9 mouse cellular contexts compared by ENCODE assay signal in genomic region chr11:35121611-35121959, GRCm38 (mm10). TPM values are rescaled to one million over a fixed set of nuclear protein-coding genes. Genes with fewer than 3 reads are reported as not detected.
A peak's percentile ranks its signal among the peaks of the same experiment; 100 is the strongest.
DNase-seq lines count a peak whose midpoint lies in the region; ATAC-seq and TF ChIP-seq lines count a peak whose summit lies in the region.
"Had no signal": no experiment of that assay in that cellular context is flagged by ENCODE, and none has a peak within 500 bp of the region (broad histone marks: within the 10 kb centered on the region; RNA-seq: fewer than 3 reads in every experiment).

No protein-coding gene starts in this region.

- H3K27ac ChIP-seq in heart, embryonic 11.5 days (ENCODE audit: low read depth, low read length): peak overlapping the region; percentile 62; the same call in 1 of the 2 replicates
- peak overlapping the region; percentile 73; the same call in 1 of the 2 replicates for H3K27ac ChIP-seq in embryonic facial prominence, embryonic 11.5 days (replicated peaks; ENCODE audit: low read depth, low read length)
- no peak overlapping the region for H3K27ac ChIP-seq in intestine, embryonic 16.5 days (ENCODE audit: low read length)

- no peak for TF ChIP-seq CTCF in E14TG2a.4 (conservative IDR thresholded peaks at IDR 0.05; ENCODE audit: low read length)

- H3K4me1 ChIP-seq in heart, embryonic 11.5 days (ENCODE audit: control insufficient read depth, insufficient read depth, low read length): peaks cover 10% of the 10 kb centered on the region
- H3K4me1 ChIP-seq in E14TG2a.4 (replicated peaks; ENCODE audit: low read depth, low read length): peaks cover 34% of the 10 kb centered on the region
- 0 out of 2 replicates have a peak, but pooled peaks cover 2% of the 10 kb centered on the region for H3K4me1 ChIP-seq in embryonic facial prominence, embryonic 11.5 days (ENCODE audit: control insufficient read depth, insufficient read depth, low read length)
- H3K4me1 ChIP-seq in intestine, embryonic 16.5 days (ENCODE audit: control insufficient read depth, insufficient read depth, low read length): peaks cover 31% of the 10 kb centered on the region

- peak overlapping the region; percentile 91 for H3K4me2 ChIP-seq in heart, embryonic 11.5 days
- H3K4me2 ChIP-seq in embryonic facial prominence, embryonic 11.5 days (ENCODE audit: low read depth, low read length): peak overlapping the region; percentile 96
- H3K4me2 ChIP-seq in intestine, embryonic 16.5 days (ENCODE audit: low read depth, low read length): peak overlapping the region; percentile 74

- DNase-seq in heart, postnatal 14 days: no peak
- peak; percentile 42 for DNase-seq in embryonic facial prominence, embryonic 11.5 days (ENCODE audit: low spot score)
- DNase-seq in neural tube, embryonic 10.5 days (ENCODE audit: extremely low spot score, low spot score): peak; percentile 55
- DNase-seq in adrenal gland, adult 2 months: no peak
- DNase-seq in gastrocnemius, postnatal 10 days: no peak

- ATAC-seq in heart, embryonic 11.5 days (replicated peaks; ENCODE audit: insufficient number of reproducible peaks, low FRiP score, low TSS enrichment): peak; percentile 5; the same call in 1 of the 2 replicates
- ATAC-seq in embryonic facial prominence, embryonic 11.5 days (replicated peaks; ENCODE audit: insufficient number of reproducible peaks, low FRiP score, low TSS enrichment, low read depth): no peak
- ATAC-seq in intestine, embryonic 16.5 days: 0 out of 2 replicates have a peak, but pooled peaks have one; percentile 6

- WGBS in heart, embryonic 11.5 days (ENCODE audit: insufficient replicate concordance): under 1% methylated on average over 27 of the region's 27 CpGs
- WGBS in embryonic facial prominence, embryonic 11.5 days: under 1% methylated on average over 27 of the region's 27 CpGs
- WGBS in intestine, embryonic 16.5 days: under 1% methylated on average over 27 of the region's 27 CpGs

- H3K27me3 ChIP-seq in heart, embryonic 11.5 days (ENCODE audit: control insufficient read depth, insufficient read depth, low read length): peaks cover 7% of the 10 kb centered on the region
- peaks cover 49% of the 10 kb centered on the region for H3K27me3 ChIP-seq in E14TG2a.4 (ENCODE audit: insufficient read depth, low read length)
- no peaks in the 10 kb centered on the region for H3K27me3 ChIP-seq in embryonic facial prominence, embryonic 11.5 days (ENCODE audit: control insufficient read depth, insufficient read depth, low read length)
- H3K27me3 ChIP-seq in intestine, embryonic 16.5 days (replicated peaks; ENCODE audit: control insufficient read depth, insufficient read depth, low read length): peaks cover 26% of the 10 kb centered on the region
- H3K27me3 ChIP-seq: CH12.LX had no signal

- no peaks in the 10 kb centered on the region for H3K36me3 ChIP-seq in heart, embryonic 11.5 days (ENCODE audit: control insufficient read depth, insufficient read depth, low read length)
- no peaks in the 10 kb centered on the region for H3K36me3 ChIP-seq in E14TG2a.4 (ENCODE audit: insufficient read depth, low read length)
- no peaks in the 10 kb centered on the region for H3K36me3 ChIP-seq in embryonic facial prominence, embryonic 11.5 days (replicated peaks; ENCODE audit: control insufficient read depth, insufficient read depth, low read depth, low read length)
- no peaks in the 10 kb centered on the region for H3K36me3 ChIP-seq in intestine, embryonic 16.5 days (ENCODE audit: control insufficient read depth, insufficient read depth, low read length)

- peak overlapping the region; percentile 72 for H3K9ac ChIP-seq in heart, embryonic 11.5 days (ENCODE audit: low read depth, low read length)
- H3K9ac ChIP-seq in embryonic facial prominence, embryonic 11.5 days (replicated peaks; ENCODE audit: low read length): peak overlapping the region; percentile 83
- H3K9ac ChIP-seq in intestine, embryonic 16.5 days (ENCODE audit: low read depth, low read length): peak overlapping the region; percentile 70

- peak overlapping the region; percentile 83 for H3K4me3 ChIP-seq in heart, embryonic 11.5 days (ENCODE audit: low read depth, low read length)
- peak overlapping the region; percentile 84 for H3K4me3 ChIP-seq in E14TG2a.4 (replicated peaks; ENCODE audit: low read length)
- H3K4me3 ChIP-seq in embryonic facial prominence, embryonic 11.5 days (ENCODE audit: low read depth, low read length): peak overlapping the region; percentile 69
- peak overlapping the region; percentile 68 for H3K4me3 ChIP-seq in intestine, embryonic 16.5 days (ENCODE audit: low read length)

- intact Hi-C loops in heart, postnatal 14 days (cut with DNase I): loop anchor here (10.0 kb wide), 2 partner anchors 123 to 203 kb away; no protein-coding TSS in a partner anchor

- no peaks in the 10 kb centered on the region for H3K9me3 ChIP-seq in heart, embryonic 11.5 days (replicated peaks; ENCODE audit: control insufficient read depth, low read length)
- H3K9me3 ChIP-seq in E14TG2a.4 (ENCODE audit: low read length): no peaks in the 10 kb centered on the region
- no peaks in the 10 kb centered on the region for H3K9me3 ChIP-seq in embryonic facial prominence, embryonic 11.5 days (replicated peaks; ENCODE audit: control insufficient read depth, low read length)
- no peaks in the 10 kb centered on the region for H3K9me3 ChIP-seq in intestine, embryonic 16.5 days (ENCODE audit: control insufficient read depth, low read length)

RNA-seq across cellular contexts. Expression of gene Slit3, which starts 0.6 kb away (rescaled TPM):
- 16.8 and 26.1 TPM in 2 replicates for polyA plus RNA-seq in heart, embryonic 11.5 days (2014; fragmentation: Nextera tagmentation; extraction: Ambion mirVana)
- 10 to 100 TPM; 12.4 to 15.7 TPM for total RNA-seq in heart, postnatal 14 days (2021)
- 10.5 and 12.6 TPM in 2 replicates for polyA plus RNA-seq in embryonic facial prominence, embryonic 11.5 days (2014; fragmentation: Nextera tagmentation; extraction: Ambion mirVana)
- polyA plus RNA-seq in intestine, embryonic 16.5 days (2015; fragmentation: Nextera tagmentation; extraction: Ambion mirVana): 5.8 and 5.9 TPM in 2 replicates
- total RNA-seq in adrenal gland, adult 2 months (2021): 10 to 100 TPM; 34.6 to 46.9 TPM
- polyA plus RNA-seq in adrenal gland, adult 2 months (2012; rRNA removed): 27.4 and 27.5 TPM in 2 replicates
- total RNA-seq in gastrocnemius, postnatal 10 days (2021): 10 to 100 TPM; 12.5 to 17.9 TPM

Comparison
In these comparisons a context has a peak if more than half of its experiments do, and no peak if none do; other contexts are left out.
1. DNase-seq: peak in embryonic facial prominence, embryonic 11.5 days (single experiment) and neural tube, embryonic 10.5 days (single experiment); none in heart, postnatal 14 days (0 of 2), adrenal gland, adult 2 months (single experiment) and gastrocnemius, postnatal 10 days (single experiment).
2. Peak in every context shown above with its lines, with median percentiles within 50 percentile points of each other: H3K4me2 ChIP-seq, H3K4me3 ChIP-seq and H3K9ac ChIP-seq.